Mouse (Mus musculus): Measurements from ENCODE around the gene Htatip2. TPM values are rescaled to one million over a fixed set of nuclear protein-coding genes. Genes with fewer than 3 reads are reported as not detected.
A peak's percentile ranks its signal among the peaks of the same experiment; 100 is the strongest.

Gene Htatip2
- polyA plus RNA-seq, 1 experiment from 2014 or later: 5.2 TPM

DNA sequence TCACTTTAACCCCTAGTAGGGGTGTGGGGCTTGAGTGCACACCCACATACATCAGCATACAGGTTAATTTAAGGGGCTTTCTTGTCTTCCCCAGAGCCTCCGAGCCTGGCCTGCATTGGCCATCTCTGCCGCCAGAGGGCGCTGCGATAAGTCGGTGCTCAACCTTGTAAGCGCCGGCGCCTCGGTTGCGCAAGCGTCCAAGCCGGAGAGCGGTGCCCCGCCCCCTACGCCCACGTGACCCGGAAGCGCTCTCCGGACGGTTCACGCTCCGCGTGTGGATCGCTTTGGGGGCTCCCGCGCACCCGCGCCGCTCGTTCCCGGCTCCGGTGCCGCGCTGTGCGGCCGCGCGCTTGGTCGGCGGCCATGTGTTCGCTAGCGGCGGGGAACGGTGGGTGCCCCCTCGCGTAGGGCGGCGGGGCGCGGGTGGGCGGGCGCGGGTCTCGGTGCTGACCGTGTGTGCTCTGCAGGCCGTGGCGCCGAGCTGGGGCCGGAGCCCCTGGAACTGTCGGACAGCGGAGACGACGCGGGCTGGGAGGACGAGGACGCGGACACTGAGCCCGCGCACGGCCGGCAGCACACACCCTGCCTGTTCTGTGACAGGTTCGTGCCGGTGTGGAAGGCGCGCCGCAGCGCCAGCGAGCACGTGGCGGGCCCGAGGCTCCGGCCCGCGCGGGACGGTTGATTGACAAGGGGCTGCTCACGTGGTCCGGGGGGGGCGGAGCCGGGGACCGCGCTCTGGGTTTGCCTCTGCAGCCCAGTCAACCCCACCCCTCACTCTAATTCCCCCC, 19.4 kb downstream of the Htatip2 start, which contains the start of gene Prmt3:
Gene Prmt3, plus strand, starts transcription at position 233 of the 788 bp plus-strand sequence.
- peaks cover 8% of the 10 kb centered on the region for H3K4me1 ChIP-seq (ENCODE audit: control insufficient read depth, insufficient read depth, low read depth, low read length)
- 0% methylated on average over 76 of the region's 92 CpGs for WGBS
- peak; percentile 96 for ATAC-seq

DNA sequence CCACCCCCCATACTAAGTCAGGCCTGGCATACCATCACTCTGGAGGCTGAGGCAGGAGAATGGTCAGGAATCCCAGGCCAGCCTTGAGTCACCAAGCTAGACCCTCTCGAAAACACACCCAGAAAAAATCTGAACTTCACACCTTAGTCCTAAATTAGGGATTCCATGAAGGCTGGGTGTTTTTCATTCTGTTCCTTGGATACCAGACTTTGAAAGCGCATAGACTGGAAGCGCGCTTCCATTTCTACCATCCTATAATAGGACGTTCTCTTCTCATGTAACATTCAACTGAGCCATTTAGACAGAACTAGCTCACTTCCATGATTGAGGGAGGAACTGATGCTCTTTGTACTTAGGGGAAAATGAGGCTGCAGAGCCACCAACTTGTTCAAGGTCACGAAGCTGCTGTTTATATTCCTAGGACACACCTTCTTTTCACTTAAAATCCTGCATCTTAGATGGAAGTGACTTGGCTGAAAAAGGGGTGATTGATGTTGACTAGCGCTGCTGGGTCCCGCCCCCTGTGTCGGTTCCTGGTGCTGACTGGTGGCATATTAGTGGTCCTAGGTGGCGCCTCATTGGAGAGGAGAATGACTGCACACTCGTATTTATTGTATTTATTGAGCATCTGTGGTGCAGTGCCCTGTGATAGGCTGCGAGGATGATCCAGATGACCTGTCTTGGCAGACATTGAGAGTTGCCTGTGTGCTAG, 20.1 kb downstream of the Htatip2 start:
- Histone ChIP-seq H3K27me3 (replicated peaks; ENCODE audit: control insufficient read depth, insufficient read depth, low read length) (no peaks in the 10 kb centered on the region), H3K9me3 (ENCODE audit: control insufficient read depth, low read length) (no peaks in the 10 kb centered on the region), H3K4me3 (ENCODE audit: low read length) (peak overlapping the region; percentile 68), H3K36me3 (ENCODE audit: control insufficient read depth, insufficient read depth, low read length) (peaks cover 7% of the 10 kb centered on the region; the same call in 1 of the 2 replicates), H3K9ac (ENCODE audit: low read depth, low read length) (peak overlapping the region; percentile 82), H3K4me2 (ENCODE audit: low read length) (peak overlapping the region; percentile 76), H3K4me1 (ENCODE audit: control insufficient read depth, insufficient read depth, low read depth, low read length) (peaks cover 8% of the 10 kb centered on the region), H3K27ac (ENCODE audit: low read depth, low read length) (peak overlapping the region; percentile 89)
- 58% methylated on average over 12 of the region's 12 CpGs for WGBS
- ATAC-seq: peak; percentile 32

More for the DNA sequence above, 19.4 kb downstream of the Htatip2 start, which contains the start of gene Prmt3:
- peak within 1 kb of the TSS; percentile 89 for H3K27ac ChIP-seq (ENCODE audit: low read depth, low read length)
- no peaks in the 10 kb centered on the region for H3K9me3 ChIP-seq (ENCODE audit: control insufficient read depth, low read length)
- H3K27me3 ChIP-seq (replicated peaks; ENCODE audit: control insufficient read depth, insufficient read depth, low read length): no peaks in the 10 kb centered on the region
- peak within 1 kb of the TSS; percentile 76 for H3K4me2 ChIP-seq (ENCODE audit: low read length)
- peak within 1 kb of the TSS; percentile 68 for H3K4me3 ChIP-seq (ENCODE audit: low read length)
- peak within 1 kb of the TSS; percentile 82 for H3K9ac ChIP-seq (ENCODE audit: low read depth, low read length)
- peaks cover 7% of the 10 kb centered on the region; the same call in 1 of the 2 replicates for H3K36me3 ChIP-seq (ENCODE audit: control insufficient read depth, insufficient read depth, low read length)

DNA sequence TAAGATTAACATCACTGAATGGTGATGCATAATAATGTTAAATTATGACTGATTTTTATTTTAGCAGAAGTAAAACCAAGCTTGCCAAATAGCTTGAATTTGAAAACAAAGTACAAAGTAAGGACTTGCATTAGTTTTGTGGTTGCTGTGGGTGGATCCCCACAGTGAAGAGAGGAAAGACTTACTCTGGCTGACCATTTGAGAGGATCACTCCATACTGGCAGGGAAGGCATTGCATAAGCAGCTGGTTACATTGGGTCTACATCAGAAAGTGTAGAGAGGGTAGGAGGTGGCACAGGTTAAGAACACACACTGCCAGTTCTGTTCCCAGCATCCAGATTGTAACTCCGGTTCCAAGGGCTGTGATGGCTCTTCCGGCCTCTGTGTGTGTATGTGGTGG, 24.1 kb downstream of the Htatip2 start:
- no peaks in the 10 kb centered on the region for H3K9me3 ChIP-seq (ENCODE audit: control insufficient read depth, low read length)
- WGBS: 81% methylated on average over 2 of the region's 2 CpGs
- H3K27ac ChIP-seq (ENCODE audit: low read depth, low read length): no peak overlapping the region
- no peaks in the 10 kb centered on the region for H3K27me3 ChIP-seq (replicated peaks; ENCODE audit: control insufficient read depth, insufficient read depth, low read length)
- no peak for ATAC-seq
- peaks cover 7% of the 10 kb centered on the region; the same call in 1 of the 2 replicates for H3K36me3 ChIP-seq (ENCODE audit: control insufficient read depth, insufficient read depth, low read length)
- H3K9ac ChIP-seq (ENCODE audit: low read depth, low read length): no peak overlapping the region
- no peak overlapping the region for H3K4me2 ChIP-seq (ENCODE audit: low read length)
- H3K4me3 ChIP-seq (ENCODE audit: low read length): no peak overlapping the region
- peaks cover 10% of the 10 kb centered on the region for H3K4me1 ChIP-seq (ENCODE audit: control insufficient read depth, insufficient read depth, low read depth, low read length)

DNA sequence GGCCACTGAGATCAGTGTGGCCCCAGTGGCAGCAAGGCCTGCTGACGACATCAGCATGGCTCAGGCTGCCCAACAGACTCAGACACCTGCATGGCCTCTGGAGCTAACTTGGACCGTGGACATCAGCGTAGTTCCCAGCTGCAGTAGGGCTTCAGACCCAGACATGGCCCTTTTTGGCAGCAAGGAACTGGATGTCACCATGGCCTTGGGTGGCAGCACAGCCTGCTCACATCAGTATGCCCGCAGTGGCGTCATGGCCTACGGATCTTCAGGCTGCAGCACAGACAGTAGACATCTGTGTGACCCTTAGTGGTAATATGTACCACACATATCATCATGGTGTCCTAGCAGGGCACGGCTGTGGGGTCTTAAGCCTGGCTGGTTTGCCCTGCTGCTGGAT, 26.2 kb downstream of the Htatip2 start:
- H3K27me3 ChIP-seq (replicated peaks; ENCODE audit: control insufficient read depth, insufficient read depth, low read length): no peaks in the 10 kb centered on the region
- 98% methylated on average over 7 of the region's 7 CpGs for WGBS
- H3K9ac ChIP-seq (ENCODE audit: low read depth, low read length): no peak overlapping the region

DNA sequence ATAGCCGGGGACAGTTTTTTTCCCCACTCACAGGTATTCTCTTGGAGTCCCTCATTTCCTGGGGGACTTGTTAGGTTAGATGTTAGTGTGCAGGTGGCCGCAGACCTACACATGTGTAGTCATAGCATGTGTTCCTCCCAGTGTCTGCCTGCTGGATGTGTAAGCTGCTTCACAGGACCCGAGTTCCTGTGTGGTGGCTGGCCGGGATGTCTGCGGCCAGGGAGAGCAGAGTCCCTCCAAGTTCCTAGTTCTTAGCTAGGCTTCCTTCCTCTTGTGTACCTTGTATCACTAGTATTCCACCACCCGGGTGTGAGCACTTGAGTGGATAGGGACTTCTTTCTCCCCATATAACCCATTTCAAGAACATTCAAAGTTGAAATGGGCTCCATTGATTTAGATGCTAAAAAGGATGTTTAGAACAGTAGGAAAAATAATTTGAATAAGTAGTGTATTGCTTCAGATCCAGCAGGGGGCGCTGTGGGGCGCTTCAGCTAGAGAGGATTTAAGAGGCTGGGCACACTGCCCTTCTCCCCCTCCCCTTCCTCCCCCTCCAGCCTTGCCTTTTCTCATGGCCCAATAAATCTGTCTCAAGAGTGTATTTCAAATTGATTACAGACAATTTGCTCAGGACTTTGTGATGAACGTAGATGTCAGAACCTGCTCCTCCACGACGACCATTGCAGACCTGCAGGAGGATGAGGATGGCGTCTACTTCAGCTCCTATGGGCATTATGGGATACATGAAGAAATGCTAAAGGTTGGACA, 27.9 kb downstream of the Htatip2 start:
- Histone ChIP-seq H3K27me3 (replicated peaks; ENCODE audit: control insufficient read depth, insufficient read depth, low read length) (no peaks in the 10 kb centered on the region), H3K36me3 (ENCODE audit: control insufficient read depth, insufficient read depth, low read length) (peaks cover 5% of the 10 kb centered on the region; the same call in 1 of the 2 replicates), H3K27ac (ENCODE audit: low read depth, low read length) (no peak overlapping the region), H3K4me3 (ENCODE audit: low read length) (no peak overlapping the region), H3K9me3 (ENCODE audit: control insufficient read depth, low read length) (no peaks in the 10 kb centered on the region), H3K4me2 (ENCODE audit: low read length) (no peak overlapping the region), H3K4me1 (ENCODE audit: control insufficient read depth, insufficient read depth, low read depth, low read length) (0 out of 2 replicates have a peak, but pooled peaks cover 2% of the 10 kb centered on the region), H3K9ac (ENCODE audit: low read depth, low read length) (no peak overlapping the region)
- 50% methylated on average over 12 of the region's 12 CpGs for WGBS
- peak; percentile 69 for ATAC-seq

More for the DNA sequence above, 26.2 kb downstream of the Htatip2 start:
- H3K36me3 ChIP-seq (ENCODE audit: control insufficient read depth, insufficient read depth, low read length): peaks cover 7% of the 10 kb centered on the region; the same call in 1 of the 2 replicates
- no peak overlapping the region for H3K4me2 ChIP-seq (ENCODE audit: low read length)
- ATAC-seq: no peak
- H3K27ac ChIP-seq (ENCODE audit: low read depth, low read length): no peak overlapping the region
- peaks cover 3% of the 10 kb centered on the region for H3K4me1 ChIP-seq (ENCODE audit: control insufficient read depth, insufficient read depth, low read depth, low read length)
- no peak overlapping the region for H3K4me3 ChIP-seq (ENCODE audit: low read length)
- H3K9me3 ChIP-seq (ENCODE audit: control insufficient read depth, low read length): no peaks in the 10 kb centered on the region

DNA sequence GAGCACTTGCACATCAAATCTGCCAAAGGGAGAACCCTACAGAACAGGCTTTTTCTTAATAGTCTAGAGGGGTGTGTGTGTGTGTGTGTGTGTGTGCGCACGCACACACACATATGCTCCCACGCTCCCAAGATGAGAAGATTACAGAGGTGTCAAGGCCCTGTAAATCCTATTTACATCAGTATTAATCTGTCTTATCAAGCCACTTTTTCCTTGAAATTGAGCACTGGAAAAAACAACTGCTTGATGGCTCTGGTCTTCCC, 28.4 kb downstream of the Htatip2 start:
- Histone ChIP-seq H3K27me3 (replicated peaks; ENCODE audit: control insufficient read depth, insufficient read depth, low read length) (no peaks in the 10 kb centered on the region), H3K4me1 (ENCODE audit: control insufficient read depth, insufficient read depth, low read depth, low read length) (0 out of 2 replicates have a peak, but pooled peaks cover 2% of the 10 kb centered on the region), H3K9me3 (ENCODE audit: control insufficient read depth, low read length) (no peaks in the 10 kb centered on the region), H3K27ac (ENCODE audit: low read depth, low read length) (no peak overlapping the region), H3K4me3 (ENCODE audit: low read length) (no peak overlapping the region), H3K9ac (ENCODE audit: low read depth, low read length) (no peak overlapping the region), H3K4me2 (ENCODE audit: low read length) (no peak overlapping the region), H3K36me3 (ENCODE audit: control insufficient read depth, insufficient read depth, low read length) (no peaks in the 10 kb centered on the region)
- WGBS: 89% methylated on average over 3 of the region's 3 CpGs
- ATAC-seq: 0 out of 2 replicates have a peak, but pooled peaks have one; percentile 40

DNA sequence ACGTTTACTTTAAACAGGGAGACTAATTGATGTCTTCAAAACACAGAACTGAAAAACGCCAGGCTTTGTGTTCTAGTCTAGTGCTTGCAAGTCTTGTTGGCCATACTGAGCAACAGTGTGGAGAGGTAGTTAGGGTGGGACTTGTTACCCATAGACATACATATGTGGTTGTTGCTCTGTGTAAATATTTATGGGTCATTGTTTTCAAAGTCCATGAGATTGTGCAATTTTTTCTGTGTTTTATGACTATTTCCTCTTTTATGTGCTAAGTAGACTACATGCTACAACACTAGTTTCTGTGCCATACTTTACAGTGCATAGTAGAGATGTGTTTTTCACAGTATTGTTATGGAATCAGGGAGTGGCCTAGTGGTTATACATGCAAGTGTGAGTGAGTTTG, 35.4 kb downstream of the Htatip2 start:
- Histone ChIP-seq H3K4me3 (ENCODE audit: low read length) (no peak overlapping the region), H3K4me1 (ENCODE audit: control insufficient read depth, insufficient read depth, low read depth, low read length) (no peaks in the 10 kb centered on the region), H3K27ac (ENCODE audit: low read depth, low read length) (no peak overlapping the region), H3K4me2 (ENCODE audit: low read length) (no peak overlapping the region), H3K9ac (ENCODE audit: low read depth, low read length) (no peak overlapping the region), H3K9me3 (ENCODE audit: control insufficient read depth, low read length) (no peaks in the 10 kb centered on the region), H3K27me3 (replicated peaks; ENCODE audit: control insufficient read depth, insufficient read depth, low read length) (no peaks in the 10 kb centered on the region), H3K36me3 (ENCODE audit: control insufficient read depth, insufficient read depth, low read length) (peaks cover 6% of the 10 kb centered on the region)
- WGBS: 85% methylated on average over 2 of the region's 2 CpGs
- ATAC-seq: no peak

DNA sequence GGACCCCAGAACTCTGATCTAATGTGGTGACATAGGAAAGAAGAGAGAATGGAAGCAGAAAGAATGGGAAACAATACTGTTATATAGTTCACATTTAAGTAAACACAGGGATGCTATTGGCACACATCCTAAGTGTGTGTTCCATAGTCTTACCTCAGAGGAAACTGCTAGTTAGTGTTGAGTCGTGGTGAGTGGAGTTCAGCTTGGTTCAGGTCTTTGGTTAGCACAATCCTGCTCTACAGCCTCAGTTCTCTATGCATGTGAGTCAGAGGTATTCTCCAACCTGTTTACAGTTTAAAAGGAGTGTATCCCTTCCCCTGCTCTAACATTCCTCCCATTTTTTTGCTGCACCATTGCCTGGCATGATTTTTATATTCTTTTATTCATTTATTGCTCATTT, 38.3 kb downstream of the Htatip2 start:
- no peak overlapping the region for H3K4me3 ChIP-seq (ENCODE audit: low read length)
- ATAC-seq: no peak
- 95% methylated on average over 1 of the region's 1 CpGs for WGBS
- no peak overlapping the region for H3K4me2 ChIP-seq (ENCODE audit: low read length)
- H3K27me3 ChIP-seq (replicated peaks; ENCODE audit: control insufficient read depth, insufficient read depth, low read length): no peaks in the 10 kb centered on the region
- H3K27ac ChIP-seq (ENCODE audit: low read depth, low read length): no peak overlapping the region
- no peak overlapping the region for H3K9ac ChIP-seq (ENCODE audit: low read depth, low read length)
- no peaks in the 10 kb centered on the region for H3K4me1 ChIP-seq (ENCODE audit: control insufficient read depth, insufficient read depth, low read depth, low read length)
- no peaks in the 10 kb centered on the region for H3K9me3 ChIP-seq (ENCODE audit: control insufficient read depth, low read length)
- peaks cover 8% of the 10 kb centered on the region for H3K36me3 ChIP-seq (ENCODE audit: control insufficient read depth, insufficient read depth, low read length)

DNA sequence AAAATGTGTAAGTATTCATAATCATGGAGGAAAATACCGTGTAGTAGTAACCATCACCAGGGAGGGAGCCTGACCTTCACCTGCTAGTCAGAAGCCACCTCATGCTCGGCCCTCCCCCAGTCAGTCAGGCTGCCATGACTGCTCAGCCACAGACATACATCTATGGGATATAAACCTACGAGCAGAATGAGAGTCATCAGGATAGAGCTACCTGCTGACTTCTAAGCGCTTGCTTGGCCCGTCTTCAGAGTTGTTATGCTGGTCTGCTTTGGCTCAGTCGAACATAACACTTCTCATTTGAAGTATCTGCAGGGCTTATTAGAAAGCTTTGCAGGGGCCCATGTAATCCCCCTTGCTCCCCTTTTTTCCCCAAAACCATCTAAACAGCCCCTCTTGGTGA, 44.6 kb downstream of the Htatip2 start:
- Histone ChIP-seq H3K27me3 (replicated peaks; ENCODE audit: control insufficient read depth, insufficient read depth, low read length) (no peaks in the 10 kb centered on the region), H3K4me1 (ENCODE audit: control insufficient read depth, insufficient read depth, low read depth, low read length) (no peaks in the 10 kb centered on the region), H3K9me3 (ENCODE audit: control insufficient read depth, low read length) (no peaks in the 10 kb centered on the region), H3K27ac (ENCODE audit: low read depth, low read length) (no peak overlapping the region), H3K4me2 (ENCODE audit: low read length) (no peak overlapping the region), H3K4me3 (ENCODE audit: low read length) (no peak overlapping the region), H3K36me3 (ENCODE audit: control insufficient read depth, insufficient read depth, low read length) (peaks cover 12% of the 10 kb centered on the region), H3K9ac (ENCODE audit: low read depth, low read length) (no peak overlapping the region)
- ATAC-seq: no peak
- 84% methylated on average over 6 of the region's 6 CpGs for WGBS

Data from hindbrain, embryonic 16.5 days (tissue).